Mouse (Mus musculus): ENCODE data around the gene Abi3bp. TPM values are rescaled to one million over a fixed set of nuclear protein-coding genes. Genes with fewer than 3 reads are reported as not detected.

The Abi3bp gene
- 1 to 10 TPM; 7.8 to 9.1 TPM for total RNA-seq (2021)

GRCm38 (mm10) chr16:56477677-56478574 is at the start of gene Abi3bp:
Gene Abi3bp, plus strand, starts transcription at chr16:56477878.
- intact Hi-C loops (cut with DNase I) = no loop called here
- peak; percentile 44 for DNase-seq (ENCODE audit: low spot score)

- intact Hi-C loops (cut with DNase I) = no loop called here
- DNase-seq (ENCODE audit: low spot score) = no peak
Observed at GRCm38 (mm10) chr16:56435293-56436185, 42.1 kb upstream of the Abi3bp start.

GRCm38 (mm10) chr16:56440243-56440642 is 37.4 kb upstream of the Abi3bp start:
- intact Hi-C loops (cut with DNase I) = loop anchor here (10.0 kb wide), 1 partner anchor 45 kb away; no protein-coding TSS in a partner anchor
- no peak for DNase-seq (ENCODE audit: low spot score)

GRCm38 (mm10) chr16:56441113-56441512 is 36.6 kb upstream of the Abi3bp start:
- intact Hi-C loops (cut with DNase I) = loop anchor here (10.0 kb wide), 1 partner anchor 46 kb away; no protein-coding TSS in a partner anchor
- no peak for DNase-seq (ENCODE audit: low spot score)

GRCm38 (mm10) chr16:56441658-56442344 is 35.9 kb upstream of the Abi3bp start:
- no peak for DNase-seq (ENCODE audit: low spot score)
- intact Hi-C loops (cut with DNase I) = loop anchor here (10.0 kb wide), 1 partner anchor 47 kb away; no protein-coding TSS in a partner anchor

GRCm38 (mm10) chr16:56451482-56451881 is 26.2 kb upstream of the Abi3bp start:
- no peak for DNase-seq (ENCODE audit: low spot score)
- intact Hi-C loops (cut with DNase I) = no loop called here

- intact Hi-C loops (cut with DNase I) = no loop called here
- no peak for DNase-seq (ENCODE audit: low spot score)
Observed at GRCm38 (mm10) chr16:56451923-56452322, 25.8 kb upstream of the Abi3bp start.

GRCm38 (mm10) chr16:56458052-56458754 is 19.5 kb upstream of the Abi3bp start:
- DNase-seq (ENCODE audit: low spot score) = no peak
- intact Hi-C loops (cut with DNase I) = no loop called here

GRCm38 (mm10) chr16:56473160-56473559 is 4.5 kb upstream of the Abi3bp start:
- DNase-seq (ENCODE audit: low spot score) = no peak
- intact Hi-C loops (cut with DNase I) = no loop called here

- no peak for DNase-seq (ENCODE audit: low spot score)
- intact Hi-C loops (cut with DNase I) = no loop called here
Observed at GRCm38 (mm10) chr16:56475676-56476075, 2.0 kb upstream of the Abi3bp start.

GRCm38 (mm10) chr16:56478575-56479191 is 1.0 kb downstream of the Abi3bp start:
- DNase-seq (ENCODE audit: low spot score) = no peak

GRCm38 (mm10) chr16:56483466-56483865 is 5.8 kb downstream of the Abi3bp start:
- intact Hi-C loops (cut with DNase I) = no loop called here
- DNase-seq (ENCODE audit: low spot score) = no peak

More at GRCm38 (mm10) chr16:56478575-56479191, 1.0 kb downstream of the Abi3bp start:
- intact Hi-C loops (cut with DNase I) = no loop called here

GRCm38 (mm10) chr16:56486461-56486860 is 8.8 kb downstream of the Abi3bp start:
- intact Hi-C loops (cut with DNase I) = no loop called here
- no peak for DNase-seq (ENCODE audit: low spot score)

GRCm38 (mm10) chr16:56490861-56491260 is 13.2 kb downstream of the Abi3bp start:
- no peak for DNase-seq (ENCODE audit: low spot score)
- intact Hi-C loops (cut with DNase I) = no loop called here

- no peak for DNase-seq (ENCODE audit: low spot score)
- intact Hi-C loops (cut with DNase I) = no loop called here
Observed at GRCm38 (mm10) chr16:56495266-56495665, 17.6 kb downstream of the Abi3bp start.

GRCm38 (mm10) chr16:56496743-56497142 is 19.1 kb downstream of the Abi3bp start:
- no peak for DNase-seq (ENCODE audit: low spot score)
- intact Hi-C loops (cut with DNase I) = no loop called here

GRCm38 (mm10) chr16:56498680-56499079 is 21.0 kb downstream of the Abi3bp start:
- intact Hi-C loops (cut with DNase I) = no loop called here

GRCm38 (mm10) chr16:56500441-56500840 is 22.8 kb downstream of the Abi3bp start:
- intact Hi-C loops (cut with DNase I) = loop anchor here (5.0 kb wide), 2 partner anchors 177 to 188 kb away; no protein-coding TSS in a partner anchor
- DNase-seq (ENCODE audit: low spot score) = no peak

More at GRCm38 (mm10) chr16:56498680-56499079, 21.0 kb downstream of the Abi3bp start:
- DNase-seq (ENCODE audit: low spot score) = no peak

GRCm38 (mm10) chr16:56501101-56501500 is 23.4 kb downstream of the Abi3bp start:
- intact Hi-C loops (cut with DNase I) = loop anchor here (5.0 kb wide), 2 partner anchors 176 to 189 kb away; no protein-coding TSS in a partner anchor
- no peak for DNase-seq (ENCODE audit: low spot score)

All from heart, postnatal 25 days (tissue).